Mouse (Mus musculus): ENCODE data around the gene Mybpc1. TPM values are rescaled to one million over a fixed set of nuclear protein-coding genes. Genes with fewer than 3 reads are reported as not detected.

The Mybpc1 gene
- total and polyA plus RNA-seq, 3 experiments = not detected

GRCm38 (mm10) chr10:88511355-88511754 is 93.6 kb downstream of the Mybpc1 start:
- TF ChIP-seq ETS1 (IDR thresholded peaks at IDR 0.05; ENCODE audit: low read depth, low read length) (no peak), CHD2 (IDR thresholded peaks at IDR 0.05; ENCODE audit: low read length) (no peak), SIN3A (IDR thresholded peaks at IDR 0.05; ENCODE audit: low read length) (no peak), EP300 (IDR thresholded peaks at IDR 0.05; ENCODE audit: low read depth in 1 of 2, low read length in 2 of 2) (no peak), ZMIZ1 (IDR thresholded peaks at IDR 0.05; ENCODE audit: low read depth, low read length) (no peak), TBP (IDR thresholded peaks at IDR 0.05; ENCODE audit: low read depth, low read length) (no peak)
- Histone ChIP-seq H3K9ac (ENCODE audit: control insufficient read depth, low read depth, low read length, poor library complexity, severe bottlenecking) (no peak overlapping the region), H3K9me3 (replicated peaks; ENCODE audit: insufficient read depth, low read length) (no peaks in the 10 kb centered on the region), H3K79me2 (ENCODE audit: control insufficient read depth, insufficient read depth, low read length, poor library complexity) (no peaks in the 10 kb centered on the region), H3K4me1 (ENCODE audit: control insufficient read depth in 1 of 2, insufficient read depth in 2 of 2, low read length in 2 of 2) (peaks cover 0 to 11% of the 10 kb centered on the region in 2 experiments; a peak in 3 of 4 replicates), H3K4me3 (ENCODE audit: control insufficient read depth in 1 of 2, insufficient read depth in 1 of 2, low read depth in 2 of 2, low read length in 2 of 2) (no peak overlapping the region), H3K27me3 (ENCODE audit: control insufficient read depth in 1 of 2, insufficient read depth in 2 of 2, low read length in 2 of 2) (no peaks in the 10 kb centered on the region), H3K27ac (ENCODE audit: control insufficient read depth, low read depth, low read length) (no peak overlapping the region), H3K36me3 (ENCODE audit: control insufficient read depth in 1 of 2, insufficient read depth in 2 of 2, low read length in 2 of 2) (peaks cover 0 to 10% of the 10 kb centered on the region in 2 experiments; a peak in 2 of 4 replicates)
- DNase-seq (ENCODE audit: low read depth, low spot score) = no peak

- Histone ChIP-seq H3K4me1 (ENCODE audit: control insufficient read depth in 1 of 2, insufficient read depth in 2 of 2, low read length in 2 of 2) (peaks cover 0 to 11% of the 10 kb centered on the region in 2 experiments; a peak in 3 of 4 replicates), H3K9me3 (replicated peaks; ENCODE audit: insufficient read depth, low read length) (no peaks in the 10 kb centered on the region), H3K4me3 (ENCODE audit: control insufficient read depth in 1 of 2, insufficient read depth in 1 of 2, low read depth in 2 of 2, low read length in 2 of 2) (no peak overlapping the region), H3K36me3 (ENCODE audit: control insufficient read depth in 1 of 2, insufficient read depth in 2 of 2, low read length in 2 of 2) (peaks cover 0 to 10% of the 10 kb centered on the region in 2 experiments; a peak in 2 of 4 replicates), H3K27me3 (ENCODE audit: control insufficient read depth in 1 of 2, insufficient read depth in 2 of 2, low read length in 2 of 2) (no peaks in the 10 kb centered on the region), H3K9ac (ENCODE audit: control insufficient read depth, low read depth, low read length, poor library complexity, severe bottlenecking) (no peak overlapping the region), H3K27ac (ENCODE audit: control insufficient read depth, low read depth, low read length) (no peak overlapping the region), H3K79me2 (ENCODE audit: control insufficient read depth, insufficient read depth, low read length, poor library complexity) (no peaks in the 10 kb centered on the region)
- TF ChIP-seq MAFK (IDR thresholded peaks at IDR 0.05; ENCODE audit: borderline replicate concordance, low read depth, low read length) (no peak), CHD1 (IDR thresholded peaks at IDR 0.05; ENCODE audit: low read depth, low read length) (no peak), TAL1 (IDR thresholded peaks at IDR 0.05; ENCODE audit: low read length) (no peak), POLR2AphosphoS2 (IDR thresholded peaks at IDR 0.05; ENCODE audit: low read length) (no peak), ZC3H11A (IDR thresholded peaks at IDR 0.05; ENCODE audit: low read depth, low read length) (no peak), ZMIZ1 (IDR thresholded peaks at IDR 0.05; ENCODE audit: low read depth, low read length) (no peak), HCFC1 (IDR thresholded peaks at IDR 0.05; ENCODE audit: low read depth, low read length) (no peak), E2F4 (IDR thresholded peaks at IDR 0.05; ENCODE audit: borderline replicate concordance, low read depth, low read length) (no peak), ZKSCAN1 (IDR thresholded peaks at IDR 0.05; ENCODE audit: low read depth, low read length) (no peak), RCOR1 (IDR thresholded peaks at IDR 0.05; ENCODE audit: low read depth, low read length) (no peak), SIN3A (IDR thresholded peaks at IDR 0.05; ENCODE audit: low read length) (no peak), SMC3 (IDR thresholded peaks at IDR 0.05; ENCODE audit: low read depth, low read length) (no peak)
- no peak for DNase-seq (ENCODE audit: low read depth, low spot score)
Observed at GRCm38 (mm10) chr10:88510503-88511271, 94.3 kb downstream of the Mybpc1 start.
